Mouse (Mus musculus) limb, embryonic 13.5 days (tissue): Measurements from ENCODE around the gene Dnajc2. TPM values are rescaled to one million over a fixed set of nuclear protein-coding genes. Genes with fewer than 3 reads are reported as not detected.
A peak's percentile ranks its signal among the peaks of the same experiment; 100 is the strongest.

Experiments
- ATAC-seq: fragments of 200-750 bp; cut with Nextera tagmentation; 2 replicates; pipeline ENCODE4 v1.8.0; 2017; ENCODE audit warnings: low read depth, moderate number of reproducible peaks, moderate TSS enrichment; ENCODE audit not compliant: low FRiP score
- H3K27ac ChIP-seq: fragments of 300-500 bp; sonication (generic); 2 replicates; pipeline ENCODE4 v1.5.1; 2015; ENCODE audit warnings: inconsistent platforms, mild to moderate bottlenecking, moderate library complexity
- H3K27me3 ChIP-seq: fragments of 300-500 bp; sonication (generic); 2 replicates; pipeline ENCODE4 v1.6.1; 2015; ENCODE audit warnings: mild to moderate bottlenecking, inconsistent platforms
- H3K36me3 ChIP-seq: fragments of 300-500 bp; sonication (generic); 2 replicates; pipeline ENCODE4 v1.6.1; 2015; ENCODE audit warnings: inconsistent platforms, mild to moderate bottlenecking, moderate library complexity
- H3K4me1 ChIP-seq: fragments of 300-500 bp; sonication (generic); 2 replicates; pipeline ENCODE4 v1.6.1; 2015; ENCODE audit warnings: inconsistent platforms
- H3K4me2 ChIP-seq: fragments of 300-500 bp; sonication (generic); replicated peaks from 2 replicates; pipeline ENCODE4 v1.6.1; 2015; ENCODE audit warnings: inconsistent platforms, mild to moderate bottlenecking, moderate library complexity
- H3K4me3 ChIP-seq: fragments of 300-500 bp; sonication (generic); 2 replicates; pipeline ENCODE4 v1.5.1; 2015; ENCODE audit warnings: moderate library complexity, mild to moderate bottlenecking, inconsistent platforms
- H3K9ac ChIP-seq: fragments of 300-500 bp; sonication (generic); 2 replicates; pipeline ENCODE4 v1.6.1; 2015; ENCODE audit warnings: mild to moderate bottlenecking, inconsistent platforms
- H3K9me3 ChIP-seq: fragments of 300-500 bp; sonication (generic); 2 replicates; pipeline ENCODE4 v1.6.1; 2016; ENCODE audit warnings: inconsistent platforms
- WGBS: fragments of 180-500 bp; shearing (Covaris S2); methylation state at CpG from one replicate; pipeline ENCODE4 v1.1.7; 2015; 5-methylcytosine and 5-hydroxymethylcytosine counted together
- polyA plus RNA-seq: library from polyadenylated mRNA; unstranded; fragments of >200 nt; fragmentation: Nextera tagmentation; extraction: Ambion mirVana; gene quantifications from 2 replicates; pipeline ENCODE4 v1.2.1, GENCODE M21; 2015

Dnajc2 gene
- polyA plus RNA-seq, 1 experiment from 2014 or later = 67.5 TPM

DNA sequence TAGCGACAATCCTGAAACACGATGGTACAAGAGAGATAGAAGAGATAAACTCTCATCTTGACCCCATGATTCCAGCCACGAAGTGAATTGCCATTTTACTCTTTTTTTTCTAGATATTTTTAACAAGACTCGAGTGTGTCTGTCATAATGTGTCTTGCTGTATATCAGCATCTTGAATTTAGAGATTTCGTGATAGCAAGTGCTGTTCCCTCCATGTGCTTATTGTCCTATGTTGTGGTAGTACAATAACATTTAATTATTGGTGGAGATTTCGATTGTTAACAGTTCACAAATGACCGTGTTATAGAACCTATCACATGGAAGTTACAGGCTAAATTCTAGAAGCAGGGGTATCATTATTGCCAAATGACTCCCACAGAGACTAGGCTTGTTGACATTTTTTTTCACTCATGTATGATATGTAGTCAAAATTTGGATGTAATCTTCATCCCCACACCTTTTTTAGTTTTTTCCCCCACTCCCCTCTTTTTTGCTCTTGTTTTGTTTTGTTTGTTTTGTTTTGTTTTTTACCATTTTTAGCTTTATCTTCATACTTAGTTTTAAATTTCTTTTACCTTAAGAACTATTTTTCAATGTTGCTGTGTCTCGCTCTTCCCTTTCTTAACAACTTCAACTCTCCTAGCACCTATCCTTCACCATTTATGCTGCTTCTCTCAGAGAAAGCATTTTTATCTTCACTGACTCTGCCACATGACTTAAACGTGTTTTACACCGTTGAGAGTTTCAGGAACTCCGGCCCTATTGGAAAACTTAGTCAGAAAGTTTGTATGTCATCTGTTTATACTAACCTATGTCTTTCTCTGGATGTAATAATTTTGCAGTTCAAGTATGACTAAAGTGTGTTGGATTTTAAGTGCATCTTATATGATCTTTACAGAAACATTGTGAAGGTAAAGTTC lies 2.4 kb upstream of the Dnajc2 start:
- peak overlapping the region; percentile 92 for H3K4me3 ChIP-seq
- ATAC-seq = no peak
- peaks cover 18% of the 10 kb centered on the region for H3K4me1 ChIP-seq
- H3K4me2 ChIP-seq = peak overlapping the region; percentile 73
- no peaks in the 10 kb centered on the region for H3K9me3 ChIP-seq
- WGBS = 39% methylated on average over 11 of the region's 11 CpGs
- no peak overlapping the region for H3K27ac ChIP-seq
- H3K27me3 ChIP-seq = no peaks in the 10 kb centered on the region
- H3K36me3 ChIP-seq = peaks cover 18% of the 10 kb centered on the region
- peak overlapping the region; percentile 93 for H3K9ac ChIP-seq

DNA sequence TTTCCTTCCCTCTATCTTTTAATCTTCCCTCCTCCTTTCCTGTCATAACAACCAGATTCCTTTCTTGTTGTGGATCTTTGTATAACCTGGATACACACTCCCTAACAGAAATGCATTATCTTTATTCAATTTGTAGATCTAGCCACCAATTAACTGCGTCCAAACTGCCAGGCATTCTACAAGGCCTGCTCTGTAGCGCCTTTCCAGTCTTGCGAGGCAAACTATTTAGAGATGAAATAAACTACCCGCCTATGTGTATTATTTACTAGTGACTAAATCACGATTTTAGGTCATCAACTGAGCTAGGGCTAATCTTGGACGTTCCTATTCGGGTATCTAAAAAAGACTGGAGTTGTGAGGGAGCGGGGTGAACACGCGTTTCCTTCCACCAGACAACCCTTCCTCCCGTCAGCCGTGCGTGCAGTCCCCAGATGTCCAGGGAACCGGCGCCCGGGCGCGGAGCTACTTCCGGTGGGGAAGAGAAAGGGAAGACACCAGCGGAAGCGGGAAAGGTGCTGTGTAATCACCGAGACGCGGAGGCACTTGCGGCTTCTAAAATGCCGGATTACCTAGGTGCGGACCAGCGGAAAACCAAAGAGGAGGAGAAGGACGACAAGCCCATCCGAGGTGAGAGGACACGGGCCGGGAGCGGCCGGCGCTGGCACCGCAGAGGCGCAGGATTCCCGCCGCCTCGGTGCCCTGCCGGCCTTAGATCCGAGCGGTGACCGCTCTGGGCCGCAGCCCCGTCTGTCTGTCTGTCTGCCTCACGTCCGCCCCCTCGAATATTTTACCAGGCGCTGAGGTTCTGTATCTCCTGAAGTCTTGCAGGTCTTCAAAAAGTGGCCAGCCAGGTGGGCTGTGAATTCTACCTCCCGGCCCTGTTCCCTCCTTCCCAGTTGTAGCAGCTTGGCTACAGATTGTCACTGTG lies 1.5 kb upstream of the Dnajc2 start:
- H3K27me3 ChIP-seq = no peaks in the 10 kb centered on the region
- peak; percentile 87 for ATAC-seq
- peaks cover 18% of the 10 kb centered on the region for H3K4me1 ChIP-seq
- peak overlapping the region; percentile 93 for H3K9ac ChIP-seq
- no peaks in the 10 kb centered on the region for H3K9me3 ChIP-seq
- peak overlapping the region; percentile 92 for H3K4me3 ChIP-seq
- WGBS = 2% methylated on average over 51 of the region's 51 CpGs
- peak overlapping the region; percentile 83 for H3K27ac ChIP-seq
- H3K36me3 ChIP-seq = peaks cover 20% of the 10 kb centered on the region
- peak overlapping the region; percentile 73 for H3K4me2 ChIP-seq

DNA sequence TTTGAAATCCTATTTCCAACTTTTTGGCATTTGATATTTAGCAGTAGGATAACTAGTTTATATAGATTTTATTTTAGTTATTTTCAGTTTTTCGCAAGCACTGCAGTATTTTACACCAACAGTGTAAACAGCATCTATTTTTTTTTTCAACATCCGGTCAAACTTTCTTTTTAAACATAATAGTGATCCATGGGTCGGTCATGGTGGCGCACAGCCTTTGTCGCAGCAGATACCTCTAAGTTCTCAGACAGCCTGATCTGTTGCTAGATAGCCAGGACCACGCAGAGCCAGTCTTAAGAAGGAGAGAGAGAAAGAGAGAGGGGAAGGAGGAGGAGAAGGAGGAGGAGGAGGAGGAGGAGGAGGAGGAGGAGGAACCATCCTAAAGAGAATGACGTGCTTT lies 725 bp upstream of the Dnajc2 start:
- no peaks in the 10 kb centered on the region for H3K9me3 ChIP-seq
- no peak overlapping the region for H3K9ac ChIP-seq
- peaks cover 26% of the 10 kb centered on the region for H3K36me3 ChIP-seq
- no peak overlapping the region for H3K27ac ChIP-seq
- WGBS = 82% methylated on average over 7 of the region's 7 CpGs
- peak overlapping the region; percentile 73 for H3K4me2 ChIP-seq
- peaks cover 18% of the 10 kb centered on the region for H3K4me1 ChIP-seq
- no peak for ATAC-seq
- H3K4me3 ChIP-seq = no peak overlapping the region
- H3K27me3 ChIP-seq = no peaks in the 10 kb centered on the region

DNA sequence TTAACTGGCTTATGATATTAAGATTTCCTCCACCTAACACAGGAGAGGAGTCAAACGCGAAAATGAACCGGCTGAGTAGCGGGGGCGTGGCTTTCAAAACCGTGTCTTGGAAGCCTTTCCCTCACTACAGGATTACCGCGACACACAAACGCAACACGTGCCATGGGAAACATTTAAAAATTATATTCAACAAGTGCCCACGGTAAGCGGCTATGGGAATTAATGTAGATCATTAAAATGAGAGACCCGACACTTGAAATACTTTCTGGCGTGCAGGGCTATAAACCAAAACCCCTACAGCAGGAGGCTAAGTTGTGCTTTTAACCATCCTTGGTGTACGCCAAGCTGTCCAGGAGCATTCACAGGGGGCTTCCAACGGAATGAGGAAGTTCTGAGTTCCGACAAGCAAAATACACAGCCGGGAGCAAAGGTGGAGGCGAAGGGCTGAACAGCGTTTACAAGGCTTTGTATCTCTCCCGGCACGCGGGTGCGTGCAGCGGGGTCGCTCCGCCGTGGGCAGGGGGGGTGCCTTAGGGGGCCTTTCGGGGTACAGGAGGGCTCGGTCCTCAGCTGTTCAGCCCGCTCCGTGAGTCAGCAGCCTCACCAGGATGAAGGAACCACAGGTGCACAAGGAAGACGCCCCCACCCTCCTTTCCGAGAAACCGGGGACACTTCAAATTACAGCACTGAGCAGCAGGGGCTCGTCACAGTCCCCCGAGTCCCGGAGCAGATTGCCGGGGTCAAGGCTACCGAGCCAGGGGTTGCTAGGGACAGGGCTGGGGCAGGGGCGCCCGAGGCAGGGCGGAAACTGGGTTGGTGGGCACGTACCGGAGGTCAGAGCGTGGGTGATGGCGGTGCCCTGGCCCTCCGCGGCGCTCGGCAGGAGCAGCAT lies 644 bp downstream of the Dnajc2 start:
- Histone ChIP-seq H3K4me2 (peak overlapping the region; percentile 93), H3K27me3 (no peaks in the 10 kb centered on the region), H3K4me1 (peaks cover 18% of the 10 kb centered on the region), H3K9ac (peak overlapping the region; percentile 83), H3K9me3 (no peaks in the 10 kb centered on the region), H3K4me3 (peak overlapping the region; percentile 97), H3K27ac (peak overlapping the region; percentile 58; the same call in 1 of the 2 replicates), H3K36me3 (peaks cover 37% of the 10 kb centered on the region)
- WGBS = under 1% methylated on average over 51 of the region's 51 CpGs
- peak; percentile 76 for ATAC-seq

DNA sequence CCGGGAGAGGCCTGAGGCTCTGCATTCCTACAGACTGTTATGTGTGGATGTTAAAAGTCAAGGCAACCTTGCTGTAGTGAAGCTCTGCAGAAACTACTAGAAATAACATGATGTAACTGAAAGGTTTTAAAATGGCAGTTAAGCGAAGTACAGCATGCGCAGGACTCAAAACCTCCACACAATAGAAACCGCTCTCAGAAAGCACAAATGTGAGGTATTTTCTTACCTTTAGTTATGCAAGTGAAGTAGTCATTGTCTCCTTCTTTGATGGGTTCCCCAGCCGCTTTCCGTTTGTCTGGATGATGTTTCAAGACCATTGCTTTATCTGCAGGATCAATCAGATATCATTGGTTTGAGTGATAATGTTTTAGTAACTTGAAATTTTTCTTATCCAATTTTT lies 8.6 kb downstream of the Dnajc2 start:
- no peak overlapping the region for H3K4me2 ChIP-seq
- H3K27ac ChIP-seq = no peak overlapping the region
- no peaks in the 10 kb centered on the region for H3K9me3 ChIP-seq
- H3K36me3 ChIP-seq = peaks cover 66% of the 10 kb centered on the region
- no peaks in the 10 kb centered on the region for H3K27me3 ChIP-seq
- H3K9ac ChIP-seq = no peak overlapping the region
- H3K4me1 ChIP-seq = no peaks in the 10 kb centered on the region
- WGBS = 88% methylated on average over 6 of the region's 6 CpGs
- no peak for ATAC-seq
- H3K4me3 ChIP-seq = no peak overlapping the region

DNA sequence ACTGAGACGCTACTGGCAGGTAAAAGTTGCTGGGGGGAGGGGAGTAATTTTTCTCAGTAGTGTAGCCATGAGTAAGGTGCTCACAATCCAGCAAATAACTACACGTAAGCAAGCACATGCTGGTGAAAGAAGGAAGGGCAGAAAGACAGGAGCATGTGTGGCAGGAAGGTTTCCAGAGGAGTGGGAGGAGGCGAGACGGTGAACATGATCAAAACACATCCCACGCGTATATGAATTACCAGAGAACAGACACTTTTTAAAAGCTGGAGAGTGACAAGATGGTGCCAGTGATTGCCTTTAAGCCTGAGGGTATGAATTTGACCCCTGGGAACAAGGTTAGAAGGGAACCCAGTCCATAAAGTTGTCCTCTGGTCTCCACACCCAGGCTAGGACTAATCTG lies 15.2 kb downstream of the Dnajc2 start:
- Histone ChIP-seq H3K9ac (no peak overlapping the region), H3K4me1 (no peaks in the 10 kb centered on the region), H3K4me3 (no peak overlapping the region), H3K4me2 (no peak overlapping the region), H3K9me3 (no peaks in the 10 kb centered on the region), H3K36me3 (peaks cover 69% of the 10 kb centered on the region), H3K27ac (no peak overlapping the region), H3K27me3 (no peaks in the 10 kb centered on the region)
- 94% methylated on average over 6 of the region's 6 CpGs for WGBS
- ATAC-seq = no peak

DNA sequence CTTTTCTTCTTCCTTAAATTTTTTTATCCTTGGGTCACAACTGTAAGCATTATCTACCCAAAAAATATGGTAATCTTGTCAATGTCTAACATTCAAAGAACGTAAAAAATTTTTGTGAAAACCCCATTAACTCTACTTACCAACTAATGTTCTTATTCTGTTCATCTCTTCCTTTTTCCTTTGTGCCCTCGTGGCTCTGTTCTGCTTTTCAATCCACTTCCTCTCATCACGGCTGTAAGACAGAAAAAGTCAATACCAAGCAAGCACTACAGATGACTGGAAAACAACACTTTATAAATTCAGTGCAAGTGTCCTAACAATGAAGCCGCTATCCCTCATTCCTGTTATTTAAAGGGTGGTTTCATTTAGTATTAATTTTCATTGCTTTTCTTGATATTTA lies 16.5 kb downstream of the Dnajc2 start:
- Histone ChIP-seq H3K4me3 (no peak overlapping the region), H3K27me3 (no peaks in the 10 kb centered on the region), H3K4me1 (no peaks in the 10 kb centered on the region), H3K9me3 (no peaks in the 10 kb centered on the region), H3K9ac (no peak overlapping the region), H3K36me3 (peaks cover 67% of the 10 kb centered on the region), H3K27ac (no peak overlapping the region), H3K4me2 (no peak overlapping the region)
- no peak for ATAC-seq
- 89% methylated on average over 4 of the region's 4 CpGs for WGBS

DNA sequence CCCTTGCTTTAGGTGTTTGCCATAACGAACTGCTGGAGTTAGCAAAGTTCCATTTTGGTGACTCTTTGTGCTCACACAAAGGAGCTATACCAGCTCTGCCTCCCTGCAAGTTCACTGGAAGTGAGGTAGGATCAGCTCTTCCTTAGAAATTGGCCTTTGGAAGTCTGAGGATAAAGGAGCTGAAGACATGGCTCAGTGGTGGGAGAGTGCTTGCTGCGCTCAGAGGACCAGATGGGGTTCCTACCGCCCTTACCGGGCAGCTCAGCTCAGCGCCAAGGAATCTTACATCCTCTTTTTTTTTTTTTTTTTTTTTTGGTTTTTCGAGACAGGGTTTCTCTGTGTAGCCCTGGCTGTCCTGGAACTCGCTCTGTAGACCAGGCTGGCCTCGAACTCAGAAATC lies 39.1 kb downstream of the Dnajc2 start:
- Histone ChIP-seq H3K4me3 (no peak overlapping the region), H3K9ac (no peak overlapping the region), H3K4me1 (no peaks in the 10 kb centered on the region), H3K36me3 (peaks cover 99% of the 10 kb centered on the region), H3K4me2 (no peak overlapping the region), H3K9me3 (no peaks in the 10 kb centered on the region), H3K27ac (no peak overlapping the region), H3K27me3 (no peaks in the 10 kb centered on the region)
- no peak for ATAC-seq
- WGBS = 93% methylated on average over 7 of the region's 8 CpGs

DNA sequence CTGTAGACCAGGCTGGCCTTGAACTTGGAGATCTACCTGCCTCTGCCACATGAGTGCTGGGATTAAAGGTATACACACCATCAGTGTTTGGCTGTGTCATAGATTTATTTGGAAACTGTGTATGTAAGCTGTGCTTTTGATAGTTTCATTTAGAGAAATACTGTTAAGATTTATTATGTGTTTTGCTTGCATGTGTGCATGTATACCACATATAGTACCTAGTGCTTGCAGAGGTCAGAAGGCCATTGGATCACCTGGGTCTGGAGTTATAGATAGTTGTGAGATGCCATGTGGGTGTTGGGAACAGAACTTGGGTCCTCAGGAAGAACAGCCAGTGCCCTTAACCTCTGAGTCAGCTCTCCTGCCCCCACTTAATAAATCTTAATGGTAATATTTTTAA lies 40.4 kb downstream of the Dnajc2 start:
- no peak overlapping the region for H3K27ac ChIP-seq
- no peaks in the 10 kb centered on the region for H3K27me3 ChIP-seq
- H3K4me1 ChIP-seq = no peaks in the 10 kb centered on the region
- no peak for ATAC-seq
- H3K9me3 ChIP-seq = no peaks in the 10 kb centered on the region
- no peak overlapping the region for H3K4me2 ChIP-seq
- H3K36me3 ChIP-seq = peaks cover 96% of the 10 kb centered on the region
- no peak overlapping the region for H3K4me3 ChIP-seq
- no peak overlapping the region for H3K9ac ChIP-seq

DNA sequence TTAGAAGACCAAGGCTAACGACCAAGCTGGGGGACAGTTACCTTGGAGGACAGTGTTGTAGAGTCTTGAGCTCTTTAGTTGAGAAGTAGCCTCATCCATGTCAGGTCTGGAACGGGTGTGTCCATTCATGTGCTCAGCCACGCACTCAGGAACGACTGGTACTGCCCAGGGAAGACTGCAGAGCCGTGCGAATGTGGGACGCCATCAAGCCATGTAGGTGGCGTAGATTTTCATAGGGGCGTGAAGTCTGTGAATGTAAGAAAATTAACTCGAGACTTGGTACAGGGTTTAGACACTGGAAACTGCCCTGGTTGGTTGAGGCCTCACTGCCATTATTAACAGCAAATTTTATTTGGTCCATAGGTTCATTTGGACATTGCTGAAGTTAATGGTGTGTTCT lies 41.4 kb downstream of the Dnajc2 start:
- ATAC-seq = no peak
- Histone ChIP-seq H3K4me2 (no peak overlapping the region), H3K9ac (no peak overlapping the region), H3K36me3 (peaks cover 96% of the 10 kb centered on the region), H3K9me3 (no peaks in the 10 kb centered on the region), H3K27ac (no peak overlapping the region), H3K4me3 (no peak overlapping the region), H3K27me3 (no peaks in the 10 kb centered on the region), H3K4me1 (peaks cover 1% of the 10 kb centered on the region; the same call in 1 of the 2 replicates)
- WGBS = 95% methylated on average over 10 of the region's 10 CpGs

DNA sequence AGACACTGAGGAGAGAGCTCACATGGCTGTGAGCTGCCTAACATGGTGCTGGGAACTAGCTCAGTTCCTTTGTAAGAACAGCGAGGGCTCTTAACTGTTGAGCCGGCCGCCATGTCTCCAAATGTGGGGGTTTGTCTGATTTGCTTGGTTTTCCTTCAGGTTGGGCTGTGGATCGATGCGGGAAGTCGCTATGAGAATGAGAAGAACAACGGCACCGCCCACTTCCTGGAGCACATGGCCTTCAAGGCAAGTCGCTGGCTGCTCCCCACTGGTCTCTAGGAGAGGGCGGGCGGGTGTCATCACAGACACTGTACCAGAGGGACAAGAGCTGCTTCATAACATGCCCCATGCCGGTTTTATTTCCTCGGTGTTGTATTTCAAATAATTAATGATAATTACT lies 45.2 kb downstream of the Dnajc2 start:
- Histone ChIP-seq H3K9me3 (no peaks in the 10 kb centered on the region), H3K36me3 (peaks cover 62% of the 10 kb centered on the region), H3K4me1 (peaks cover 12% of the 10 kb centered on the region), H3K9ac (no peak overlapping the region), H3K27ac (no peak overlapping the region), H3K27me3 (no peaks in the 10 kb centered on the region), H3K4me2 (no peak overlapping the region), H3K4me3 (no peak overlapping the region)
- ATAC-seq = no peak
- WGBS = 92% methylated on average over 13 of the region's 13 CpGs
